Mouse (Mus musculus) limb, embryonic 15.5 days (tissue): Measurements from ENCODE around the gene Il18r1. TPM values are rescaled to one million over a fixed set of nuclear protein-coding genes. Genes with fewer than 3 reads are reported as not detected.

Experiments used
- ATAC-seq: fragments of 200-750 bp; cut with Nextera tagmentation; 2 replicates; pipeline ENCODE4 v1.8.0; 2017; ENCODE audit warnings: low read depth, moderate TSS enrichment; ENCODE audit not compliant: insufficient number of reproducible peaks, low FRiP score, low TSS enrichment
- H3K27ac ChIP-seq: fragments of 300-500 bp; sonication (generic); 2 replicates; pipeline ENCODE4 v1.5.1; 2015; ENCODE audit warnings: moderate library complexity, mild to moderate bottlenecking, inconsistent platforms
- H3K27me3 ChIP-seq: fragments of 300-500 bp; sonication (generic); 2 replicates; pipeline ENCODE4 v1.6.1; 2015; ENCODE audit warnings: inconsistent platforms
- H3K36me3 ChIP-seq: fragments of 300-500 bp; sonication (generic); 2 replicates; pipeline ENCODE4 v1.6.1; 2015; ENCODE audit warnings: inconsistent platforms
- H3K4me1 ChIP-seq: fragments of 300-500 bp; sonication (generic); 2 replicates; pipeline ENCODE4 v1.6.1; 2015; ENCODE audit warnings: inconsistent platforms
- H3K4me2 ChIP-seq: fragments of 300-500 bp; sonication (generic); 2 replicates; pipeline ENCODE4 v1.6.1; 2015; ENCODE audit warnings: mild to moderate bottlenecking, inconsistent platforms
- H3K4me3 ChIP-seq: fragments of 300-500 bp; sonication (generic); 2 replicates; pipeline ENCODE4 v1.5.1; 2015; ENCODE audit warnings: mild to moderate bottlenecking, inconsistent platforms
- H3K9ac ChIP-seq: fragments of 300-500 bp; sonication (generic); 2 replicates; pipeline ENCODE4 v1.6.1; 2015; ENCODE audit warnings: inconsistent platforms
- H3K9me3 ChIP-seq: fragments of 300-500 bp; sonication (generic); 2 replicates; pipeline ENCODE4 v1.6.1; 2016; ENCODE audit warnings: inconsistent platforms
- WGBS: fragments of 180-500 bp; shearing (Covaris S2); methylation state at CpG from one replicate; pipeline ENCODE4 v1.1.7; 2015; 5-methylcytosine and 5-hydroxymethylcytosine counted together
- polyA plus RNA-seq: library from polyadenylated mRNA; unstranded; fragments of >200 nt; fragmentation: Nextera tagmentation; extraction: Ambion mirVana; gene quantifications from 2 replicates; pipeline ENCODE4 v1.2.1, GENCODE M21; 2015

The Il18r1 gene
- polyA plus RNA-seq, 1 experiment from 2014 or later = 0.65 TPM

DNA sequence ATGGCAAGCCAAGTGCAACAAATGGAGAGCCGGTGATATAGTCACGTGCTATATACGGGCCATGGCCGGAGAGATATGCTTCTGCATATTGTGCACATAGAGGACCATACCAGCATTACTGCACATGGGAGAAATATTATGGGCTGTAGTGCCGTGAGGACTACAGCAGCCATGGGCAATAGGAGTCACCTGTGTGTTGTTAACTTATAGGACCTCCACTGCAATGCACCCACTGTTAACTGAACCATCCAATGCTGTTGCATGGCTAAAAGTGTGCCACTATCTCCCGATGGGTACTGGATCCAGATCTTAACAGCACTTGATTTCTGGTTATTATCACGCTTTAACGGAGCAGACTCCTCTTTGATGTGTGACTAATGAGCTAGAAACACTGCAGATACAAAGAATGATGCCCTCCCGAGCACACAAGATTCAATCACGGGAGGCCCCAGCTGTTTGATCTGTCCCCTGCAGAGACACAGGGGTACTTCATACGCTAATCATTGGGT is 81.8 kb downstream of the Il18r1 start:
- Histone ChIP-seq H3K9ac (no peak overlapping the region), H3K27ac (no peak overlapping the region), H3K4me2 (no peak overlapping the region), H3K4me3 (no peak overlapping the region), H3K4me1 (no peaks in the 10 kb centered on the region), H3K36me3 (no peaks in the 10 kb centered on the region), H3K9me3 (no peaks in the 10 kb centered on the region), H3K27me3 (no peaks in the 10 kb centered on the region)
- WGBS = 68% methylated on average over 11 of the region's 11 CpGs
- no peak for ATAC-seq

DNA sequence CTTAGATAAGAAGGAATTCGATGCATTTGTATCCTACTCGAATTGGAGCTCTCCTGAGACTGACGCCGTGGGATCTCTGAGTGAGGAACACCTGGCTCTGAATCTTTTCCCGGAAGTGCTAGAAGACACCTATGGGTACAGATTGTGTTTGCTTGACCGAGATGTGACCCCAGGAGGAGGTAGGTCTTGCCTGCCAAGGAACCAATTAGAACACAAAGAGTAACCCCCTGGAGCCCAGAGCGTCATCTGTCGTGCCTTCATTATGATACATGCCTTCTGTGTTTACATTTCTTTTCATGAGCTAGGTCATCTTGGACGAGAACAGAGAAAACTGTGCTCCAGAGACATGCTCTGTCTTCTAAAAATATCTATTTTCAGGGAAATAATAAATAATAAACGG is 82.4 kb downstream of the Il18r1 start:
- Histone ChIP-seq H3K27ac (no peak overlapping the region), H3K4me3 (no peak overlapping the region), H3K9ac (no peak overlapping the region), H3K4me1 (no peaks in the 10 kb centered on the region), H3K9me3 (no peaks in the 10 kb centered on the region), H3K27me3 (no peaks in the 10 kb centered on the region), H3K36me3 (no peaks in the 10 kb centered on the region), H3K4me2 (no peak overlapping the region)
- ATAC-seq = no peak
- 62% methylated on average over 10 of the region's 10 CpGs for WGBS

Other genes with a start within 250 kb of the Il18r1 start
- 10.4 and 10.6 TPM in 2 replicates for gene Il1r1, start 240.5 kb upstream of the Il18r1 start, polyA plus RNA-seq
- 9.7 and 10.1 TPM in 2 replicates for gene Il1rl2, start 140.9 kb upstream of the Il18r1 start, polyA plus RNA-seq
- 5.3 and 6.9 TPM in 2 replicates for gene Il1rl1, start 36.0 kb upstream of the Il18r1 start, polyA plus RNA-seq
- gene Il18rap, start 49.8 kb downstream of the Il18r1 start, polyA plus RNA-seq = 0.27 and 0.52 TPM in 2 replicates
- 0.11 TPM in 1 of 2 replicates, not detected in the other for gene Slc9a4, start 114.5 kb downstream of the Il18r1 start, polyA plus RNA-seq
- 0.56 and 1.2 TPM in 2 replicates for gene Slc9a2, start 215.0 kb downstream of the Il18r1 start, polyA plus RNA-seq